Mouse (Mus musculus) yolk sac, embryonic 10.5 days (tissue): ENCODE data around the gene Grem2.

ENCODE experiments used
- DNase-seq: peaks from one replicate; pipeline ENCODE4 v3.0.0-alpha.2; 2017; ENCODE audit warnings: low spot score

Gene Grem2

DNA sequence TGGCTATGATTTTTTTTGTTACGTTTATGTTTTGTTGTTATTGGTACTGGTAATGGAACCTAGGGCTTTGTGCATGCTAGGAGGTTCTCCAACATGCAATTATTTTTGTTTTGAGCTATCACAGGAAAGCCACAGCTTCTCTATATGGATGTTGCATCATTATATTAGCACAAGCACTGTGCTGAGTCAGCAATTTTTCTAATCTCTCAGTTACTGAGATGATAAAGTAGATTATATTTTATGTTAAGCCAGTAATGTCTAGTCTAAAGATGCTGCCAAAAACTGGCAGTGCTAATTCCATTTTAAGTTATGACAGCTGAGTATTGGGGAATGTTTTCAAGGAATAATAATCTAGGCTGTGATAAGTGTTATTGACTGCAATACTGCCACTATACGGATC is 133.0 kb downstream of the Grem2 start:
- no peak for DNase-seq
